Mouse (Mus musculus) gastrocnemius, adult 18-20 months (tissue): ENCODE results near the gene Wdr24. TPM values are rescaled to one million over a fixed set of nuclear protein-coding genes. Genes with fewer than 3 reads are reported as not detected.
A peak's percentile ranks its signal among the peaks of the same experiment; 100 is the strongest.

Experiments
- DNase-seq: peaks from one replicate; pipeline ENCODE4 v3.0.0; 2021; ENCODE audit warnings: low spot score
- total RNA-seq, 2 experiments: library from RNA; stranded (reverse); gene quantifications; 2 replicates each; pipeline ENCODE4 v1.2.3; 2021

Gene Wdr24
- total RNA-seq, 2 experiments from 2014 or later, result 9.6 to 9.8 TPM

DNA sequence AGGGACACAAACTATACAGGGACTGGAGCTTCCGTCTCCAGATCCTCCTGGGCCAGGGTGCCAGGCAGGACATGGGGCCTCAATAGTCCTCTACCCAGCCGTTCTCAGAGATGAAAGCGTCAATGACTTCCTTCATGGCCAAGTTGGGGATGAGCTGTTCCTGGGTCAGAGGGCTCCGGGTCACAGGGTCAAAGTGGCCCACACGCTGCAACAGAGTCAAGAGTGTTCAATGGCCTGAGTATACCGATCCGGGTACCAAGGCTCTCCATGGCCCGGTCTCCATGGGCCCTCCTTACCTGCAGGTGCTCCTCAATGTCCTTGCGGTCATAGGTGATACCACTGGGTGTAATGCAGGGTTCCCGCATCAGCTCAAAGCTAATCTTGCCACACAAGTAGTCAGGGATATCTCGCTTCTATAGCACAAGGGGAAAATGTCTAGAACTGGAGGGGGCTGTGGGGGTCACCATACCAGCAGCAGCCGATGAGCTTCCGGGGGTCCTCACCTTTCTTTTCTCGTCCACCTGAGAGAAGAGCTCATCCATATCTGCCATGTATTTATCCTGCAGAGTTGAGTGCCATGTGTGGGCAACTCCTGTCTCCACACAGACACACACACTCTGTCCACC is 7.5 kb downstream of the Wdr24 start:
- DNase-seq, result no peak

DNA sequence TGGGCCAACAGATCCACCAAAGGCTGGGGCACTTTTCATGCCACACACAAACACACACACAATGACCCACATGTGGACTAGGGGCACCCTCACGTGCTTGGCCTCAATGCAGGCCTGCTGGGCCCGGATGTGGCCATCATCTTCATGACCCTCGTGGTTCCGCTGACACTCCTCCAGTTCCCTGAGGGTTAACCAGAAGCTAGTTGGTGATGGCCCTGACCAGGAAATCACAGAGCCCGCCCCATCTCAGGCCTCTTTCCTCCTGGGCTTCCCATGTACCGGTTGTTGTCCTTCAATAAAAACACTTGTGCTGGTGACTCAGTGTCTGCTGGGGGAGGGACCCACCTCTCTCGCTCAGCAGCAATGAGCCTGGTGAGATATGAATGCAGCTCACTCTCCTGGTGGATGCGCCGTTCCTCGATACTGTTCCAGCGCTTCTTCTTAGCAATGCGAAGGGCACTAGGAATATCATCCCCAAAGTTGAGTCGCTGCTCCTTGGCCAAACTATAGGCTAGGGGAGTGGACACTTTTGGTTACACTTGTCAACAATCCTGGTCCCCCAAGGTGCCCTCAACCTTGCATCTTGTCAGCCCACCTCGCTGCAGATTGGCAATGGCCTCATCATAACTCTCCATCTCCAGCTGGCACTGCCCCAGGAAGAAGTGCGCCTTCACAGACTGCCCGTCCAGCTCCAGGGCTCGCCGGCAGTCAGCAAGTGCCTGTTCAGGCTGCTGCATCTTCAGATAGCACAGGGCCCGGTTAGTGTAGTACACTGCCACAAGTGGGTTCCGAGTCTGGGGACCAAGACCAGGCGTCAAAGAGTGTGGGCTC is 8.2 kb downstream of the Wdr24 start:
- DNase-seq, result no peak

- peak; percentile 100 for DNase-seq
These were observed 9.2 kb downstream of the Wdr24 start for GRCm38 (mm10) chr17:25832436-25833290.

GRCm38 (mm10) chr17:25833291-25833663 is 9.8 kb downstream of the Wdr24 start, which contains the start of gene Stub1:
Gene Stub1, minus strand, starts transcription at chr17:25833404.
- peak; percentile 96 for DNase-seq

GRCm38 (mm10) chr17:25833961-25834594 is 10.7 kb downstream of the Wdr24 start:
- DNase-seq, result no peak

- no peak for DNase-seq
These were observed 11.3 kb downstream of the Wdr24 start for GRCm38 (mm10) chr17:25834595-25835222.

GRCm38 (mm10) chr17:25835301-25835700 is 11.9 kb downstream of the Wdr24 start:
- DNase-seq, result no peak

DNA sequence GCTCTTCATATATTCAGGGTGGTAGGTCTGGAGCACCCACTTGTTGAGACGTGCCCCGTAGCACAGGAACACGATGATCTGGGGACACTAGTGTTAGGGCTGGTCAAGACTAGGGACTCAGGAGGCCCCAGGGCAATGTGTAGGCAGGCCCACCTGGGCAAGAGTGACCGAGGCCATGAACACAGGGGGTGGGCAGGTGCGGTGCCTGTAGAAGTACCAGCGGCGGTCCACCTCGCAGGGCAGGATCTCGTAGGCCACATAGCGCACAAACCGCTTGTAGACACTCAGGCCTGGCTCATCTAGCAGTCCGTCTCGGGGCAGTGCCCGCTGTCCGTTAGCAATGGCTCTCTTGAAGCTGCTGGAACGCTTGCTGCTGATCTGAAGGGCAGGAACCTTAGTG is 12.4 kb downstream of the Wdr24 start:
- no peak for DNase-seq

DNA sequence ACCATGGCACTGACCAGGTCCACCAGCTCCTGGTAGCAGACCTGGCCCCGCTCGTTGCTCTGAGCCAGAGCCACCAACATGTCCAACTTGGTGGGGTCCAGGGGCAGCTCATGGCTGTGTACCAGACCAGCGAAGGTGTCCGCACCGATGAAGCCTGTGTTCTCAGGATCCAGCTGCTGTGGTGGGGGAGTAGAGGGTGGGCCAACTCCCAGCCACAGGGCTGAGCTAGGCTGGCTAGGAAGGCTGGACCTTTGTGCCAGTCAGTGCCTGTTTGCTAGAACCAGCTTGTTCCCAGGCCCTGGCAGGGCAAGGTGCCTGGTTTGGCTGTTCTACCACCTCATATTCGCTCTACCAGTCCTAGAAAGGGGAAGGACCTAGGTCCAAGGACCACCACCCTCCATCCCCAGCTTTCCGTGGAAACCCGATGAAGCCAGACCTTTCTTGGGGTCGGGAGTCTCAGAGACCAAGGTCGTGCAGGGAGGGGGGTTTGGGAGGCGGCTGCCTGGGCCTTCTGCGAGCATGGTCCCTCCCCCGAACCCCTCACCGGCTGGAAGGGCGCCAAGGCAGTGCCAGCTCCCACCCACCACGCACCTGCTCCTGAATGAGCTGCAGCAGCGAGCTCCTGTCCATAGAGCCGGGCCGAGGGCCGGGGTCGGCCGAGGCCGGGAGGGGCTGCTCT is 13.1 kb downstream of the Wdr24 start:
- peak; percentile 42 for DNase-seq

DNA sequence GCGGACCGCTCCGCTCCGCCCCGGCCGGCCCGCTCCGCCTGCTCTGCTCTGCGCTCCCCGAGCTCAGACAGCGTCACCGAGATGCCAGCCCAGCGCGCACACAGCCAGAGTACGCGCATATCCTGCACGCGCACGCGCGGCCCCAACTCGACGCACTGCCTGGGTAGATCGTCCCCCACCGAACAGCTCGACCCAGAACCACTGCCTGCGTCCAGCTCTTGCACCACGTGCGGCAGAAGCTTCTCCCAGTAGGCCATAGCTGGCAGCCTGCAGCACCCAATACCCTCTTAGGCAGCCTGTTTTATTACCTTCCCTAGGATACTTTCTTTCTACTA is 13.6 kb downstream of the Wdr24 start, which contains the start of gene Rhbdl1:
Gene Rhbdl1 (minus strand): TSS at position 220 of the 335 bp plus-strand sequence.
- DNase-seq, result peak; percentile 85

DNA sequence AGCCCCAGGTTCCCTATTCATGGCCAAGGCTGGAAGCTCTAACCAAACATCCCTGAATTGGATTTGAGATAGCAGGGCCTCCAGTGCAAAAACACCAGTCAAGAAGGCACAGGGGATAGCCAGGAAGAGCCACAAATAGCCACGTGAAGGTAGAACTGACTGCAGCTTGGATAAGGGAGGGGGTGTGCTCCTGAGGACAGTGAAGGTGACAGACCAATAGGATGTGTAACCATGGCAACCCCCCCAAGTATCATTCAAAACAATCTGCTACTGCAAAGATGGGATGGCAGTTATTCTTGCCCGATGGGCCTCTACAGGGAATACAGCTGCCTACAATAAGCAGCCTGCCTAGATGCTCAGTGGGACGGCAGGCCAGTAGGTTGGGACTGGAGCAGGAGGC is 14.1 kb downstream of the Wdr24 start:
- DNase-seq, result no peak

- DNase-seq, result no peak
These were observed 15.5 kb downstream of the Wdr24 start for GRCm38 (mm10) chr17:25838904-25839303.

- DNase-seq, result no peak
These were observed 16.2 kb downstream of the Wdr24 start for GRCm38 (mm10) chr17:25839455-25840235.

DNA sequence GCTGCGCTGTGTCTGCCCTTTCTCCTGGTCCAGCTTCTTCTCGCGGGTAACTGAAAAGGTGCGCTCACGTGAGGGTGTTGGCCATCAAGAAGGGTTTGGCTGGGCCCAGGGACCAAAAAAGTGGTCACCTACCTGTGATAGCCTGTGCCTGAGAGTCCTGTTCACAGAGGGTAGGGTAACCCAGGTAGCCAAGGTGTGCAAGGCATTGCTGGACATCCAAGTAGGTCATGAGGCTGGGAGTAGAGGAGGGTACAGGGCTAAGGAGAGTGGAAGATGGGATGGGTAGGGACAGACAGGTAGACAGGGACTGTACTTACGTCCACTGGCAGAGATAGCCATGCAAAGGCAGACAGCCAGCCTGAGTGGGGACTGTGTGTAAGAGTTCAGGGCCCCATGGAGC is 17.1 kb downstream of the Wdr24 start:
- no peak for DNase-seq

DNA sequence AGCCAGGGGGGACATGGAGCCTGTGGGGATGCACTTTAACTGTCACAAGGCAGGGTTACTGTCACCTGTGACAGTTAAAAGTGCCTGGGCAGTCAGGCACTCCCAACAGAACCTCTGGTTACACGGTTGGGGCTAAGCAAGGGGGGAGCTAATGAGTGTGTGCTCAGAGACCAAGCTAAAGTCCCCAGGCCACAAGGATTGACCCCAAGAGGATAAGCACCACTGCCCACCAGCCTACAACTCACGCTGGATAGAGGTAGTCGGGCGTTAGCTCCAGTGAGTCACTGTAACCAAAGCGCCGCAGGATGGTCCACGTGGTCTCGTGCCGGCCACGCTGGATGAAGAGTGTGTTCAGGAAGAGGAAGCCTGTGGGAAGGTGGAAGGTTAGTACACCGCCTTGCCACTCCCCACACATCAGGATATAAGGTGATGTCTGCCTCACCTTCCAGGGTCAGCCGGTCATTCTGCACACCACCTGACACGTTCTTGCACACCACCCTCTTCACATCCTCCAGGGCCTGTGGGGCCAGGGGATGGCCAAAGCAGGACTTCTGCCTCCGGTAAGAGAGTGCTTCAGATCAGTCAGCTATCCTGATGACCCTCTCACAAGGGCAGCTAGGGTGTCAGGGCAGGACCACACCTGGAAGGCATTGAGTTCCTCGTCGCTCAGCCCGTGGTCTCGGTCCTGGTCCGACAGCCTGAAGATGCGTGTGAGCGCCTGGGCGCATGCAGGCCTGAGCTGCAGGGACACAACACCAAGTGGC is 17.9 kb downstream of the Wdr24 start, which contains the start of gene Gm20683:
Gene Gm20683 (minus strand): TSS at position 647 of the 764 bp plus-strand sequence.
- no peak for DNase-seq

GRCm38 (mm10) chr17:25842509-25842908 is 19.1 kb downstream of the Wdr24 start:
- no peak for DNase-seq

DNA sequence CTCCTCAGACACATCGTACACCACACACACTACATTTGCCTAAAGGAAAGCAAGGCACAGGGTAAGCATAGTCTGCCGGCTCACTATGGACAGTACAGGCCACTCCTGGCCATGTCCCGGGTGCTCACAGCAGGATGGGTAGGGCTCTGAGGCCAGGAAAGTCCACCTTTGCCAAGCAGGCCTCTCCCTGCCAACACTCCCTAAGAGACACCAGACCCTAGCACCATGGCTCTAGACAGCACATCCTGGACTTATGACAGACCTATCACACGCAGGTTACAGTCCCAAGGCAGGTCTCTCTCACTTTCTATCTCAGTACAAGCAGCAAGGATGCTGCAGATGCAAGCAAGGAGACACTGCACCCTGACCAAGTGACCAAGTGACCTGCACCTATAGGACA is 19.7 kb downstream of the Wdr24 start:
- DNase-seq, result no peak

DNA sequence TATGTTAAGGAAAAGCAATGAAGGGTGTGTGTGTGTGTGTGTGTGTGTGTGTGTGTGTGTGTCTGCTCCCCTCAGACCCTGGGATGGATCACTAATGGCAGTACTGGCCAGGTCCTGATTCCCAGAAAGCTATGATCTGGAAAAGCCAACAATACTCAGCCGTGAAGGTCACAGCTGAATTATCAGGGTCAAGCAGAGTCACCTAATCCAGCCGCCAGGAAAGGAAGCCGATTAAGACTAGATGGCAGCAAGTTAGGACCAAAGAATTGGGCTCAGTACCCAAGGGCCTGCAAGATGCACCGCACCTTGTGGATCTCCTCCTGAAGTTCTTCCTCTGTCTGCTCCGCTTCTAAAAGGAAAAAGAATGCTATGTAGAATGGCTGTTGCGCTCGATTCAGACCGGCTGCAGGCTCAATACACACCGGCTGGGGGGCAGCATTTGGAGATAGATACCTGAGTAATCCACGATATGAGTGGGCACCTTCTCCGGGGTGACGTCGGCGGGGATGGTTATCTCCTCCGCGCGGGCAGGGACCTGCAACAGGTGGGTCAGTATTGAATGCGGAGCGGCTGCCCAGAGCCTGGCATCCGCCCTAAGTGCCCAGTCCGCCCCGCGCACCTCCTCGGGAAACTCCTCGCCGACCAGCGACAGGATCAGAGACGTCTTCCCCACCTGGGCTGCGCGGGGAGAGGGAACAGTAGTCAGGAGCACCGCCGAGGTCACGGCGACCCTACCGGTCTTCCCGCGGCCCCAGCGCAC is 20.4 kb downstream of the Wdr24 start:
- DNase-seq, result no peak
